Mouse (Mus musculus) ES-E14 (cell line): Measurements from ENCODE around the gene Tmem126a. TPM values are rescaled to one million over a fixed set of nuclear protein-coding genes. Genes with fewer than 3 reads are reported as not detected.

Source experiments
- DNase-seq: peaks from one replicate; pipeline ENCODE4 v3.0.0-alpha.2; 2013; ENCODE audit warnings: low read depth, low spot score
- H3K27ac ChIP-seq: 2 replicates; pipeline ENCODE4 v1.5.1; 2012; ENCODE audit warnings: low read depth, mild to moderate bottlenecking, low read length, moderate library complexity, mixed read lengths; ENCODE audit not compliant: poor library complexity, insufficient read depth, severe bottlenecking
- H3K36me3 ChIP-seq: 2 replicates; pipeline ENCODE4 v1.6.1; 2012; ENCODE audit warnings: mild to moderate bottlenecking, low read length, moderate library complexity, mixed read lengths; ENCODE audit not compliant: control insufficient read depth, poor library complexity, insufficient read depth, severe bottlenecking
- H3K4me1 ChIP-seq, 2 experiments: fragments of 150-350 bp in 1 of 2; sonication (generic) in 1 of 2; 2 replicates each; pipeline ENCODE4 v1.6.1; 2012; ENCODE audit warnings: low read length in 2 of 2, mild to moderate bottlenecking in 1 of 2, mixed read lengths in 1 of 2; ENCODE audit not compliant: control insufficient read depth in 2 of 2, insufficient read depth in 2 of 2, poor library complexity in 1 of 2
- H3K4me3 ChIP-seq, 2 experiments: fragments of 150-350 bp in 1 of 2; sonication (generic) in 1 of 2; 2 replicates each; pipeline ENCODE4 v1.5.1; 2012; ENCODE audit warnings: low read length in 2 of 2, low read depth in 1 of 2, mild to moderate bottlenecking in 1 of 2, mixed read lengths in 1 of 2; ENCODE audit not compliant: insufficient read depth in 1 of 2, poor library complexity in 1 of 2, severe bottlenecking in 1 of 2
- H3K9ac ChIP-seq: 2 replicates; pipeline ENCODE4 v1.6.1; 2012; ENCODE audit warnings: low read depth, mild to moderate bottlenecking, low read length, mixed read lengths; ENCODE audit not compliant: poor library complexity, insufficient read depth, severe bottlenecking
- H3K9me3 ChIP-seq: fragments of 150-350 bp; sonication (generic); 2 replicates; pipeline ENCODE4 v1.6.1; 2012; ENCODE audit warnings: low read depth, mild to moderate bottlenecking, low read length; ENCODE audit not compliant: control insufficient read depth, insufficient read depth
- CHD2 ChIP-seq: IDR thresholded peaks from 2 replicates; pipeline ENCODE4 v1.6.1; 2014; ENCODE audit warnings: mild to moderate bottlenecking, low read depth, low read length, inconsistent platforms
- HCFC1 ChIP-seq: IDR thresholded peaks from 2 replicates; pipeline ENCODE4 v1.6.1; 2012; ENCODE audit warnings: low read length, inconsistent platforms, borderline replicate concordance; ENCODE audit not compliant: insufficient read depth
- MAFK ChIP-seq: IDR thresholded peaks from 2 replicates; pipeline ENCODE4 v1.6.1; 2014; ENCODE audit warnings: mild to moderate bottlenecking, low read depth, low read length, inconsistent platforms; ENCODE audit not compliant: insufficient read depth
- ZC3H11A ChIP-seq: IDR thresholded peaks from 2 replicates; pipeline ENCODE4 v1.6.1; 2012; ENCODE audit warnings: low read depth, mild to moderate bottlenecking, inconsistent platforms, low read length, borderline replicate concordance
- ZNF384 ChIP-seq: IDR thresholded peaks from 2 replicates; pipeline ENCODE4 v1.6.1; 2012; ENCODE audit warnings: low read depth, low read length, inconsistent platforms
- in situ Hi-C, 2 experiments: fragments of 600-800 bp; cut with MboI; formaldehyde crosslinking; loops; one replicate each; pipeline ENCODE4 v1.15.1; 2025; ENCODE audit warnings: low sequenced_read_pairs in 2 of 2, inconsistent platforms in 1 of 2; ENCODE audit not compliant: unreplicated experiment in 2 of 2
- total RNA-seq: library from RNA; depleted of rRNA; stranded (reverse); fragments of 300-350 nt; gene quantifications from 2 replicates; pipeline ENCODE4 v1.2.3, GENCODE M21; 2012; rRNA removed

Tmem126a gene
- total RNA-seq, 1 experiment = 73.8 TPM

GRCm38 (mm10) chr7:90427006-90427405 lies 30.0 kb downstream of the Tmem126a start:
- TF ChIP-seq CHD2 = no peak
- no peak for TF ChIP-seq MAFK
- TF ChIP-seq ZC3H11A = no peak
- no peak for TF ChIP-seq ZNF384
- no peak for TF ChIP-seq HCFC1
- DNase-seq = no peak
- Histone ChIP-seq H3K9me3 (no peaks in the 10 kb centered on the region), H3K4me3 (peak overlapping the region; percentile 51 to 81; a peak in 3 of 4 replicates), H3K9ac (peak overlapping the region; percentile 8; the same call in 1 of the 2 replicates), H3K4me1 (peaks cover 4 to 5% of the 10 kb centered on the region in 2 experiments; a peak in 3 of 4 replicates), H3K27ac (no peak overlapping the region), H3K36me3 (no peaks in the 10 kb centered on the region)
- in situ Hi-C loops = loop anchor here in 1 of 2 experiments (25.0 kb wide), 1 partner anchor 465 kb away; no protein-coding TSS in a partner anchor

GRCm38 (mm10) chr7:90426020-90427001 lies 30.7 kb downstream of the Tmem126a start, which contains the start of gene Ccdc89:
Gene Ccdc89 (plus strand): TSS chr7:90426577.
- H3K4me3 ChIP-seq = peak within 1 kb of the TSS; percentile 51 to 81
- peaks cover 4 to 5% of the 10 kb centered on the region in 2 experiments; a peak in 3 of 4 replicates for H3K4me1 ChIP-seq
- in situ Hi-C loops = loop anchor here in 1 of 2 experiments (25.0 kb wide), 1 partner anchor 464 kb away; no protein-coding TSS in a partner anchor
- DNase-seq = peak; percentile 77
- H3K27ac ChIP-seq = no peak within 1 kb of the TSS
- TF ChIP-seq ZC3H11A = no peak
- TF ChIP-seq HCFC1 = peak; percentile 9; the same call in 1 of the 2 replicates
- TF ChIP-seq CHD2 = peak; percentile 85
- no peaks in the 10 kb centered on the region for H3K9me3 ChIP-seq
- H3K9ac ChIP-seq = peak within 1 kb of the TSS; percentile 8
- H3K36me3 ChIP-seq = no peaks in the 10 kb centered on the region

GRCm38 (mm10) chr7:90409934-90410333 lies 47.1 kb downstream of the Tmem126a start:
- Histone ChIP-seq H3K4me3 (no peak overlapping the region), H3K4me1 (no peaks in the 10 kb centered on the region), H3K27ac (no peak overlapping the region), H3K36me3 (no peaks in the 10 kb centered on the region), H3K9ac (no peak overlapping the region), H3K9me3 (no peaks in the 10 kb centered on the region)
- TF ChIP-seq ZC3H11A = peak; percentile 47; the same call in 1 of the 2 replicates
- no peak for TF ChIP-seq ZNF384
- in situ Hi-C loops = no loop called here
- peak; percentile 64 for DNase-seq

Other genes with a start within 250 kb of the Tmem126a start
- 0.31 and 0.42 TPM in 2 replicates for gene Ccdc83, start 191.5 kb downstream of the Tmem126a start, total RNA-seq
- gene Sytl2, start 155.0 kb downstream of the Tmem126a start, total RNA-seq = 1.3 and 2.7 TPM in 2 replicates
- gene Ccdc89, start 30.7 kb downstream of the Tmem126a start, total RNA-seq = 1.0 and 1.7 TPM in 2 replicates
- 56.6 and 101 TPM in 2 replicates for gene Crebzf, start 14.5 kb downstream of the Tmem126a start, total RNA-seq
- 12.8 and 15.3 TPM in 2 replicates for gene Tmem126b, start 18.8 kb upstream of the Tmem126a start, total RNA-seq
- gene Dlg2, start 19.4 kb upstream of the Tmem126a start, total RNA-seq = 0.13 and 0.21 TPM in 2 replicates